Mouse (Mus musculus): ENCODE data around the gene Btnl10. TPM values are rescaled to one million over a fixed set of nuclear protein-coding genes. Genes with fewer than 3 reads are reported as not detected.

Gene Btnl10
- polyA plus RNA-seq, 1 experiment = not detected

DNA sequence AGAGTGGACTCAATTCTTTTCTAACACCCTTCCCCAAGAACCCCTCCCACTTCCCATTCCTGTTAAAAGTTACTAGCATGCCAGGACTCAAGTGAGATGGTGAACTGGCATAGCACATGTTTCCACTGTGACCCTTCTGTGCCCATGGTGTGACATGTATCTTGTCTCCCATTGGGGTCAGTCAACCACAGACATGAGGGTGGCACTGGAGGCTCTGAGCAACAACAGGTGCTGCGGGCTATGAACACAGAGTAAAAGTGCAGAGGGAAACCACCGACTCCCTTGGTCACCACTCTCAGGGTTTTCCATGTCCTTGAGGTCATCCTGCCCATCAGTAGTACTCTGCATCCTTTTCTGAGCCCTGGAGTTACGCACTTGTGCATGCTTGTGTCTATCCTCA lies 54.1 kb downstream of the Btnl10 start:
- TF ChIP-seq POLR2A (IDR thresholded peaks at IDR 0.05; ENCODE audit: insufficient read depth, low read length) (no peak), CTCF (IDR thresholded peaks at IDR 0.05; ENCODE audit: low read depth, low read length) (no peak), EP300 (IDR thresholded peaks at IDR 0.05; ENCODE audit: insufficient read depth, low read depth, low read length) (no peak)
- Histone ChIP-seq H3K27me3 (ENCODE audit: control insufficient read depth, insufficient read depth, low read length, poor library complexity, severe bottlenecking) (no peaks in the 10 kb centered on the region), H3K4me1 (ENCODE audit: control insufficient read depth, insufficient read depth, low read length) (no peaks in the 10 kb centered on the region), H3K9me3 (replicated peaks; ENCODE audit: control insufficient read depth, insufficient read depth, low read length, poor library complexity, severe bottlenecking) (no peaks in the 10 kb centered on the region), H3K36me3 (ENCODE audit: control insufficient read depth, insufficient read depth, low read length, poor library complexity, severe bottlenecking) (no peaks in the 10 kb centered on the region), H3K4me3 (ENCODE audit: low read depth, low read length) (no peak overlapping the region), H3K27ac (ENCODE audit: insufficient read depth, low read length) (no peak overlapping the region), H3K9ac (ENCODE audit: low read depth, poor library complexity, severe bottlenecking) (no peak overlapping the region)

DNA sequence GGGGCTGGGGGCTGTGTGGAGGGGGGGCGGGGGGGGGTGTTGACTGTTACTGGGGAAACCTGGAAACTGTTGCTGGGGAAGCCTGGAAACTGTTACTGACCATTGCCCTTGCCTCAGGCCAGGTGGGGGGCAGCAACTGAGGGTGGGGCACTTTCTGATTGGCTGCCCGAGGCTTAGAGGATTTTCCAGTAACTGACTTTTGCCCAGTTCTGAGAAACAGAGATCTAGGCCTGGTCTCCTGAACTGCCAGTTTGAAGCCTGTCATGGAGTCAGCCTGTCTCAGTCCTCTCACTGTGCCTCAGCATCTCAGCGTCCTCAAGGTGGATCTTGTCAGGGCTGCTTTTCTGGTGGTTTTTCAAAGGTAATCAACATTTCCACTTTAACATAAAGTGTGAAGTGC lies 56.7 kb downstream of the Btnl10 start:
- Histone ChIP-seq H3K9ac (ENCODE audit: low read depth, poor library complexity, severe bottlenecking) (no peak overlapping the region), H3K27ac (ENCODE audit: insufficient read depth, low read length) (no peak overlapping the region; the same call in 1 of the 2 replicates), H3K36me3 (ENCODE audit: control insufficient read depth, insufficient read depth, low read length, poor library complexity, severe bottlenecking) (no peaks in the 10 kb centered on the region), H3K4me1 (ENCODE audit: control insufficient read depth, insufficient read depth, low read length) (no peaks in the 10 kb centered on the region), H3K4me3 (ENCODE audit: low read depth, low read length) (no peak overlapping the region), H3K27me3 (ENCODE audit: control insufficient read depth, insufficient read depth, low read length, poor library complexity, severe bottlenecking) (no peaks in the 10 kb centered on the region), H3K9me3 (replicated peaks; ENCODE audit: control insufficient read depth, insufficient read depth, low read length, poor library complexity, severe bottlenecking) (no peaks in the 10 kb centered on the region)
- TF ChIP-seq CTCF (IDR thresholded peaks at IDR 0.05; ENCODE audit: low read depth, low read length) (no peak), POLR2A (IDR thresholded peaks at IDR 0.05; ENCODE audit: insufficient read depth, low read length) (no peak), EP300 (IDR thresholded peaks at IDR 0.05; ENCODE audit: insufficient read depth, low read depth, low read length) (no peak)

Other genes with a start within 250 kb of the Btnl10 start
- gene Olfr320, start 236.8 kb upstream of the Btnl10 start, polyA plus RNA-seq (2011; ENCODE audit: insufficient read depth, insufficient read length, low read depth, missing spikeins) = not detected in 2 replicates
- not detected in 2 replicates for gene Olfr319, start 218.7 kb upstream of the Btnl10 start, polyA plus RNA-seq (2011; ENCODE audit: insufficient read depth, insufficient read length, low read depth, missing spikeins)
- not detected in 2 replicates for gene Olfr318, start 193.9 kb upstream of the Btnl10 start, polyA plus RNA-seq (2011; ENCODE audit: insufficient read depth, insufficient read length, low read depth, missing spikeins)
- gene Olfr317, start 178.7 kb upstream of the Btnl10 start, polyA plus RNA-seq (2011; ENCODE audit: insufficient read depth, insufficient read length, low read depth, missing spikeins) = not detected in 2 replicates
- gene Olfr316, start 165.2 kb upstream of the Btnl10 start, polyA plus RNA-seq (2011; ENCODE audit: insufficient read depth, insufficient read length, low read depth, missing spikeins) = not detected in 2 replicates
- gene Olfr315, start 144.7 kb upstream of the Btnl10 start, polyA plus RNA-seq (2011; ENCODE audit: insufficient read depth, insufficient read length, low read depth, missing spikeins) = not detected in 2 replicates
- not detected in 2 replicates for gene Olfr314, start 135.0 kb upstream of the Btnl10 start, polyA plus RNA-seq (2011; ENCODE audit: insufficient read depth, insufficient read length, low read depth, missing spikeins)
- not detected in 2 replicates for gene Fam183b, start 115.9 kb upstream of the Btnl10 start, polyA plus RNA-seq (2011; ENCODE audit: insufficient read depth, insufficient read length, low read depth, missing spikeins)
- gene Olfr313, start 102.9 kb upstream of the Btnl10 start, polyA plus RNA-seq (2011; ENCODE audit: insufficient read depth, insufficient read length, low read depth, missing spikeins) = not detected in 2 replicates
- not detected in 2 replicates for gene Olfr312, start 88.7 kb upstream of the Btnl10 start, polyA plus RNA-seq (2011; ENCODE audit: insufficient read depth, insufficient read length, low read depth, missing spikeins)
- not detected in 2 replicates for gene Olfr311, start 78.7 kb upstream of the Btnl10 start, polyA plus RNA-seq (2011; ENCODE audit: insufficient read depth, insufficient read length, low read depth, missing spikeins)
- 3.2 and 5.2 TPM in 2 replicates for gene Gm12258, start 70.8 kb upstream of the Btnl10 start, polyA plus RNA-seq (2011; ENCODE audit: insufficient read depth, insufficient read length, low read depth, missing spikeins)
- gene 2810021J22Rik, start 50.7 kb upstream of the Btnl10 start, polyA plus RNA-seq (2011; ENCODE audit: insufficient read depth, insufficient read length, low read depth, missing spikeins) = 6.9 and 7.7 TPM in 2 replicates
- gene Zfp39, start 13.7 kb upstream of the Btnl10 start, polyA plus RNA-seq (2011; ENCODE audit: insufficient read depth, insufficient read length, low read depth, missing spikeins) = 5.1 and 6.1 TPM in 2 replicates
- gene Rnf187, start 21.0 kb downstream of the Btnl10 start, polyA plus RNA-seq (2011; ENCODE audit: insufficient read depth, insufficient read length, low read depth, missing spikeins) = 104 and 105 TPM in 2 replicates
- gene Hist3h2ba, start 31.0 kb downstream of the Btnl10 start, polyA plus RNA-seq (2011; ENCODE audit: insufficient read depth, insufficient read length, low read depth, missing spikeins) = 7.7 and 8.0 TPM in 2 replicates
- gene Hist3h2a, start 36.8 kb downstream of the Btnl10 start, polyA plus RNA-seq (2011; ENCODE audit: insufficient read depth, insufficient read length, low read depth, missing spikeins) = 2.9 and 3.7 TPM in 2 replicates
- gene Trim17, start 36.8 kb downstream of the Btnl10 start, polyA plus RNA-seq (2011; ENCODE audit: insufficient read depth, insufficient read length, low read depth, missing spikeins) = not detected in 2 replicates
- gene Trim11, start 60.2 kb downstream of the Btnl10 start, polyA plus RNA-seq (2011; ENCODE audit: insufficient read depth, insufficient read length, low read depth, missing spikeins) = 22.5 and 25.6 TPM in 2 replicates
- 0.35 and 1.3 TPM in 2 replicates for gene Obscn, start 218.5 kb downstream of the Btnl10 start, polyA plus RNA-seq (2011; ENCODE audit: insufficient read depth, insufficient read length, low read depth, missing spikeins)
- gene Iba57, start 245.8 kb downstream of the Btnl10 start, polyA plus RNA-seq (2011; ENCODE audit: insufficient read depth, insufficient read length, low read depth, missing spikeins) = 3.0 and 4.0 TPM in 2 replicates